13 mouse cellular contexts compared by ENCODE assay signal in the genomic region with DNA sequence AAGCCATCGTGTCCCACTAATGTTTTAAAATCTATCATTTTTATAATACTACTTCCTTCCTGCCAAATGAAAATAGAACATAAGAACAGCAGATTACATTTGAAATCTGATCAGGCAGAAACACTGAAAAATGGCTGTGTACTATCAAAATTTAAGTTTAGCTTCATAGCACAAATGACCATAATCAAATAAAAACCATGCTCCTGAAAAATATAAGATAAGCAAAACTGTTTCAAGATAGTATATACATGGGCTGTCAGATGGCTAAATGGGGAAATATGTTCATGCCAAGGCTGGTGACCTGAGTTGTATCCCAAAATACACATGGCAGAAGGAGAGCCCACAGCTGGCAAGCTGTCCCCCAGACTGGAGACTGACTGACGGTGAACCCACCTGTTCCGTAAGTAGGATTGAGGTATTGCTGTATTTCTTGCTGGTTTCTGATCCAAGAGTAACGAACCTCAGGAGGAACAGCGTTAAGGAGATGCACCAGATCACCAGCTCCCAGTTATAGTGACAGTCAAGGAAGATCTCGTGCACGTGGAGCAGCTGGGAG.
"Had no signal": no experiment of that assay in that cellular context is flagged by ENCODE, and none has a peak within 500 bp of the region (broad histone marks: within the 10 kb centered on the region; RNA-seq: fewer than 3 reads in every experiment).

No protein-coding gene starts in this region.

- H3K4me3 ChIP-seq: left cerebral cortex, adult 2 months; limb, embryonic 10.5 days; midbrain, embryonic 15.5 days; neural tube, embryonic 12.5 days; stomach, embryonic 15.5 days had no signal

- DNase-seq: kidney, postnatal 25 days; lung, embryonic 14.5 days; lung, postnatal 10 days; lung, postnatal 4 days; retina, postnatal 1 day; right cerebral cortex, postnatal 4 days; thymus, adult 2 months; thymus, postnatal 25 days had no signal

- ATAC-seq: midbrain, embryonic 15.5 days had no signal

- H3K27ac ChIP-seq: left cerebral cortex, adult 2 months; limb, embryonic 10.5 days; midbrain, embryonic 15.5 days; neural tube, embryonic 12.5 days; stomach, embryonic 15.5 days had no signal
